Mouse (Mus musculus): ENCODE results near the gene Carns1. TPM values are rescaled to one million over a fixed set of nuclear protein-coding genes. Genes with fewer than 3 reads are reported as not detected.
A peak's percentile ranks its signal among the peaks of the same experiment; 100 is the strongest.
"Not testable (repeated sequence)": the region's sequence is repeated elsewhere in the genome, so short reads cannot be mapped to it uniquely, and the experiment has no call there.

Gene Carns1
- polyA plus RNA-seq, 1 experiment from 2014 or later, result 3.1 TPM

DNA sequence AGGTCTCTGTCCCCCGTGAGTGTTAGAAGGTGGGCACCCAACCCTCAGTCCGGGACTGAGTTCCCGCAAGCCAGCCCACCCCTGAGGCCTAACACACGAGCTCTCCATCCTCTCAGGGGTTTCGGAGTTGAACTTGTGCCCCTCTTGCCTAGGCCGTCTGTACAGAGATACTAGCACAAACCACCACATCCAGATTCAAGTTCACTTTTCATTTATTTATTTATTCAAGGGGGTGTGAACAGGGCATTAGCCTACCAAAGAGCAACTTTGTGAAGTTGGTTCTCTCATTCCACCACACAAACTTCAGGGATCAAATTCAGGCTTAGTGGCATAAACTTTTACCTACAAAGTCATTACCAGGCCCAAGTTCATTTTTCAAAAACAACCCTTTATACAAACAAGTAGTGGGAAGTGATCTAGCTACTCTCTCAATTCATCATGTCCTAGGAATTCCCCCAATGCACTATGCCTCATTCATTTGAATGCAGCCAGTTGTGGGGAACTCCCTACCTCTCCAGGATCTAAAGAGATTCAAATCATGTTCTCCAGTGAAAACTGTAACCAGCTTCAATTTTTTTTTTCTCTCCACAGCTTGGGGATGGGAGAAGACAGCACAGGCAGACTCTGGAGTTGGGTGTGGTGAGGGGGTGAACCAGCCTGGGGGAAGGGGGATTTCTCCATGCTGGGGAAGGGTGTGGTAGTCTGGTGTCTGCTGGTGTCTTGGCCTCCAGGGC is 39.9 kb downstream of the Carns1 start:
- not testable (repeated sequence) for H3K27ac ChIP-seq (ENCODE audit: low read length)

GRCm38 (mm10) chr19:4134354-4134753 is 40.9 kb downstream of the Carns1 start:
- Histone ChIP-seq H3K9ac (ENCODE audit: low read length) (no peak overlapping the region), H3K36me3 (ENCODE audit: control insufficient read depth, insufficient read depth, low read length) (peaks cover 23% of the 10 kb centered on the region), H3K9me3 (replicated peaks; ENCODE audit: control insufficient read depth, low read length) (no peaks in the 10 kb centered on the region), H3K4me1 (ENCODE audit: control insufficient read depth, insufficient read depth, low read length) (no peaks in the 10 kb centered on the region), H3K27me3 (ENCODE audit: control insufficient read depth, insufficient read depth, low read length) (no peaks in the 10 kb centered on the region), H3K4me2 (ENCODE audit: low read depth, low read length) (no peak overlapping the region), H3K27ac (ENCODE audit: low read length) (no peak overlapping the region), H3K4me3 (replicated peaks; ENCODE audit: low read length) (no peak overlapping the region)
- WGBS, result 89% methylated on average over 4 of the region's 4 CpGs
- no peak for ATAC-seq (ENCODE audit: insufficient read depth, low FRiP score)

More for the DNA sequence above, 39.9 kb downstream of the Carns1 start:
- 76% methylated on average over 6 of the region's 6 CpGs for WGBS
- peaks cover 17% of the 10 kb centered on the region for H3K36me3 ChIP-seq (ENCODE audit: control insufficient read depth, insufficient read depth, low read length)
- not testable (repeated sequence) for H3K9ac ChIP-seq (ENCODE audit: low read length); H3K4me1 ChIP-seq (ENCODE audit: control insufficient read depth, insufficient read depth, low read length); H3K27me3 ChIP-seq (ENCODE audit: control insufficient read depth, insufficient read depth, low read length); H3K4me3 ChIP-seq (replicated peaks; ENCODE audit: low read length); H3K9me3 ChIP-seq (replicated peaks; ENCODE audit: control insufficient read depth, low read length); ATAC-seq (ENCODE audit: insufficient read depth, low FRiP score); H3K4me2 ChIP-seq (ENCODE audit: low read depth, low read length)

DNA sequence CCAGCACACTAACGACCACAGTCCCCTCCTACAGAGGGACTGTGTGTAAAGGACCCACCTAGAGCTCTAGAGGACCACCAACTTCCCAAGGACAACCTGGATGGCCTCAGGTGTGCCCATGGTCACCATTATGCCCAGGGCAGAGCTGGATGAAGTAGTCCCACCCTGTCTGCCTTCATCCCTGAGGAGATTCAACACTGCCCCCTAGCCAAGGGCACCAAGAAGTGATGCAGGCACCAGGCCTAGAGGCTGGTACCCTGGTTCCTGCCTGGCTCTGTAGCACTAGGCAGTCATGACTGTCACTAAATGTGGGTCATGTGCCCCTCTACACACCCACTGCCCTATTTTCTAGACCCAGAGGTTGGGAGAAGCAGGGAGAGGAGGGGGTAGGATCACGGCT is 43.5 kb downstream of the Carns1 start:
- no peak overlapping the region for H3K9ac ChIP-seq (ENCODE audit: low read length)
- WGBS, result 82% methylated on average over 2 of the region's 2 CpGs
- H3K4me2 ChIP-seq (ENCODE audit: low read depth, low read length), result no peak overlapping the region
- no peak overlapping the region for H3K27ac ChIP-seq (ENCODE audit: low read length)
- peaks cover 28% of the 10 kb centered on the region for H3K36me3 ChIP-seq (ENCODE audit: control insufficient read depth, insufficient read depth, low read length)
- no peak overlapping the region for H3K4me3 ChIP-seq (replicated peaks; ENCODE audit: low read length)
- no peaks in the 10 kb centered on the region for H3K9me3 ChIP-seq (replicated peaks; ENCODE audit: control insufficient read depth, low read length)
- H3K27me3 ChIP-seq (ENCODE audit: control insufficient read depth, insufficient read depth, low read length), result no peaks in the 10 kb centered on the region
- peaks cover 3% of the 10 kb centered on the region for H3K4me1 ChIP-seq (ENCODE audit: control insufficient read depth, insufficient read depth, low read length)
- no peak for ATAC-seq (ENCODE audit: insufficient read depth, low FRiP score)

DNA sequence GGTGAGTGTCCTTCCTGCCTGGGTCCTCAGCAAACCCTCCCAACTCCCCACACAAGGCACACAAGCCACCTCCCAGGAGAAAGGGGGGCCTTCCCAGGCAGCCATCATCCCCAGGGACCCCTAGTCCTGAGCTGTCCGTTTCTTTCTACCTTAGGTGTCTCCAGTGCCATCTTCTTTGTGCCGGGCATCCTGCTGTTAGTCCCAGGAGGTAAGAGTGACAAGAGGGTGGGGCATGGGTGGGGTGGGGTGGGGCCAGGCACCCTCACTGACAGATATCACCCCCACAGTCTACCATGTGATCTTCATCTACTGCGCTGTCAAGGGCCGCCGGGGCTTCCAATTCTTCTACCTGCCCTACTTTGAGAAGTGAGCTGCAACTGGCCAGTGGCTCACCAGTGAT is 44.2 kb downstream of the Carns1 start:
- H3K36me3 ChIP-seq (ENCODE audit: control insufficient read depth, insufficient read depth, low read length), result peaks cover 28% of the 10 kb centered on the region
- H3K9ac ChIP-seq (ENCODE audit: low read length), result no peak overlapping the region
- H3K4me2 ChIP-seq (ENCODE audit: low read depth, low read length), result no peak overlapping the region
- H3K27ac ChIP-seq (ENCODE audit: low read length), result no peak overlapping the region
- 83% methylated on average over 5 of the region's 5 CpGs for WGBS
- no peaks in the 10 kb centered on the region for H3K9me3 ChIP-seq (replicated peaks; ENCODE audit: control insufficient read depth, low read length)
- no peak for ATAC-seq (ENCODE audit: insufficient read depth, low FRiP score)
- peaks cover 7% of the 10 kb centered on the region for H3K4me1 ChIP-seq (ENCODE audit: control insufficient read depth, insufficient read depth, low read length)
- H3K27me3 ChIP-seq (ENCODE audit: control insufficient read depth, insufficient read depth, low read length), result no peaks in the 10 kb centered on the region
- H3K4me3 ChIP-seq (replicated peaks; ENCODE audit: low read length), result no peak overlapping the region

GRCm38 (mm10) chr19:4130106-4130505 is 45.2 kb downstream of the Carns1 start:
- Histone ChIP-seq H3K27ac (ENCODE audit: low read length) (no peak overlapping the region), H3K9me3 (replicated peaks; ENCODE audit: control insufficient read depth, low read length) (no peaks in the 10 kb centered on the region), H3K36me3 (ENCODE audit: control insufficient read depth, insufficient read depth, low read length) (peaks cover 28% of the 10 kb centered on the region), H3K4me2 (ENCODE audit: low read depth, low read length) (no peak overlapping the region), H3K4me3 (replicated peaks; ENCODE audit: low read length) (no peak overlapping the region), H3K9ac (ENCODE audit: low read length) (no peak overlapping the region), H3K4me1 (ENCODE audit: control insufficient read depth, insufficient read depth, low read length) (peaks cover 7% of the 10 kb centered on the region), H3K27me3 (ENCODE audit: control insufficient read depth, insufficient read depth, low read length) (no peaks in the 10 kb centered on the region)
- ATAC-seq (ENCODE audit: insufficient read depth, low FRiP score), result no peak
- 83% methylated on average over 4 of the region's 4 CpGs for WGBS

GRCm38 (mm10) chr19:4129462-4129861 is 45.8 kb downstream of the Carns1 start:
- Histone ChIP-seq H3K4me1 (ENCODE audit: control insufficient read depth, insufficient read depth, low read length) (peaks cover 7% of the 10 kb centered on the region), H3K4me2 (ENCODE audit: low read depth, low read length) (no peak overlapping the region), H3K9me3 (replicated peaks; ENCODE audit: control insufficient read depth, low read length) (no peaks in the 10 kb centered on the region), H3K4me3 (replicated peaks; ENCODE audit: low read length) (no peak overlapping the region), H3K36me3 (ENCODE audit: control insufficient read depth, insufficient read depth, low read length) (peaks cover 28% of the 10 kb centered on the region), H3K27me3 (ENCODE audit: control insufficient read depth, insufficient read depth, low read length) (no peaks in the 10 kb centered on the region), H3K9ac (ENCODE audit: low read length) (no peak overlapping the region; the same call in 1 of the 2 replicates), H3K27ac (ENCODE audit: low read length) (no peak overlapping the region)
- no peak for ATAC-seq (ENCODE audit: insufficient read depth, low FRiP score)
- 88% methylated on average over 7 of the region's 7 CpGs for WGBS

- Histone ChIP-seq H3K4me1 (ENCODE audit: control insufficient read depth, insufficient read depth, low read length) (peaks cover 7% of the 10 kb centered on the region), H3K36me3 (ENCODE audit: control insufficient read depth, insufficient read depth, low read length) (peaks cover 21% of the 10 kb centered on the region; the same call in 1 of the 2 replicates), H3K4me3 (replicated peaks; ENCODE audit: low read length) (peak overlapping the region; percentile 60), H3K4me2 (ENCODE audit: low read depth, low read length) (peak overlapping the region; percentile 68), H3K27ac (ENCODE audit: low read length) (peak overlapping the region; percentile 43), H3K9me3 (replicated peaks; ENCODE audit: control insufficient read depth, low read length) (no peaks in the 10 kb centered on the region), H3K9ac (ENCODE audit: low read length) (peak overlapping the region; percentile 82), H3K27me3 (ENCODE audit: control insufficient read depth, insufficient read depth, low read length) (no peaks in the 10 kb centered on the region)
- 50% methylated on average over 7 of the region's 7 CpGs for WGBS
- ATAC-seq (ENCODE audit: insufficient read depth, low FRiP score), result no peak
These were observed 48.4 kb downstream of the Carns1 start for GRCm38 (mm10) chr19:4126759-4127495.

DNA sequence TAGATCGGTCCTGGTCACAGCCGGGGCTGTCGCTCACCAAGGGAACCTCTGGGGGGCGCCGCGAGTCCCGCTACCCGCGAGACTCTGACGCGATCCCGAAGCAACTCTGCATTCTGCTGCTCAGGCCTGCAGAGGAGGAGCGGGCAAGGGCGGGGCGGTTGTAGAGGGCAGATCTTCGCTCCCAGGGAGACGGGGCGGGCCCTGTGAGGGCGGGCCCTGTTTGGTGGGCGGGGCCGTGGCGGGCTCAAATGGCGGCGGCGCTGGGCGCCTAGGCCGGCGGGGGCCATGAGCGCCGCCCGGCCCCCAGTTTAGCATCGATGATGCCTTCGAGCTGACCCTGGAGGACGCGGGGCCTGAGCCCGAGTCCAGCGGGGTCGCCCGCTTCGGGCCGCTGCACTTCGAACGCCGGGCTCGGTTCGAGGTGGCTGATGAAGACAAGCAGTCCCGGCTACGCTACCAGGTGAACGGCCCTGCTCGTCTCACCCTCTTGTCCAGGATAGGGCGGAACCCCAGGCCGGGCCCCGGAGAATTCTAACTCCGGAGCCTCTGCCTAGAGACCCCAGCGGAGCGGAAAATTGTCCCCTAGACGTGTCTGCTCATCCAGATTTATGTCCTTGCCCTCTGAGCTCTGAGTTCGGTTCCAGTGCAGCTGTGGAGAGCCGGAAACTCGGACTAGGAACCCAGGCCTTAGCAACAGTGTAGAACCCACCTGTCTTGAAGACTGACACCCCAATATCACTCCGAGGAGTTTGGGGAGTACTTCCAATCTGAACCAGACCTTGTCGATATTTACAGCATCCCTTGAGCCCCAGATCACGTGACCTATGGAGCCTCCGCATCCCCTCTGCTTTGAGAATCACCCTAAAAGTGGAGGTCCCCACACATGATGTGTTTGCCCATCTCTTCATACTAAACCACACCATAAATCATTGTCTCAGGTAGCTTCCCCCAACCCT is 49.3 kb downstream of the Carns1 start, which contains the start of gene Aip:
Aip (minus strand) TSS at position 118 of the 956 bp plus-strand sequence.
- Histone ChIP-seq H3K4me3 (replicated peaks; ENCODE audit: low read length) (peak within 1 kb of the TSS; percentile 60), H3K4me2 (ENCODE audit: low read depth, low read length) (peak within 1 kb of the TSS; percentile 68), H3K9me3 (replicated peaks; ENCODE audit: control insufficient read depth, low read length) (no peaks in the 10 kb centered on the region), H3K36me3 (ENCODE audit: control insufficient read depth, insufficient read depth, low read length) (0 out of 2 replicates have a peak, but pooled peaks cover 12% of the 10 kb centered on the region), H3K4me1 (ENCODE audit: control insufficient read depth, insufficient read depth, low read length) (peaks cover 7% of the 10 kb centered on the region), H3K27ac (ENCODE audit: low read length) (peak within 1 kb of the TSS; percentile 16), H3K9ac (ENCODE audit: low read length) (peak within 1 kb of the TSS; percentile 82), H3K27me3 (ENCODE audit: control insufficient read depth, insufficient read depth, low read length) (no peaks in the 10 kb centered on the region)
- WGBS, result under 1% methylated on average over 60 of the region's 64 CpGs
- peak; percentile 95 for ATAC-seq (ENCODE audit: insufficient read depth, low FRiP score)
